Comparison of ENCODE assay signal across 8 mouse cellular contexts in the genomic region with DNA sequence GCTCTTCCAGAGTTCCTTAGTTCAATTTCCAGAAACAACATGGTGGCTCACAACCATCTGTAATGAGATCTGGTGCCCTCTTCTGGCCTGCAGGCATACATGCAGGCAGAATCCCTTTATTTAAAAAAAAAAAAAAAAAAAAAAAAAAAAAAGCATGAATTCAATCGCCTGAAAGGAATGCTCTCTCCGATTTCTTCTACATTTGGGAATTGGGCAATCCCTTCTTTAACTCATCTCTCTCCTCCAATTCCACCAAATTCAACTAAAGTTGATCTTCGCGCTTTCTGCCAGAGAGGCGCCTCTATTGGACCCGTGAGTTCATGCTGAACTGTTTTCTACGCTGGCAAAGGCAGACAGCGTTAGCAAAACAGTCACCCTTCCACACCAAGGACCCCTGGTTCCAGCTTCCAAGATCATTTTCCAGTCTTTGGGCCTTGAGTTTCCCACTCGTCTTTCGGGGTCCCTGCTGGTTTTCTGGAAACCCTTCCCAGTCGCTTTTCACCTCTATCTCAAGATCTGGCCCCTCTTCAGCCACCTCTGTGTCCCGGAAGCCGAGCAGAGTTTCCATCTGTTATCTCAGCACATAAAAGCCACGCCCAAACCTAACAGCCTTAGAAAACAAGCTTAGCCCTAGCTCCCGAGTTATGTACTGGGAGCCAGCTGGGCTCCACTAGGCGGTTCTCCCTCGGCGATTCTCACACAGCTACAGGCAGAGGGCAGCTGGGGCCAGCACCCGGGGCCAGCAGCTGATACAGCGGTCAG. TPM values are rescaled to one million over a fixed set of nuclear protein-coding genes. Genes with fewer than 3 reads are reported as not detected.
A peak's percentile ranks its signal among the peaks of the same experiment; 100 is the strongest.
DNase-seq lines count a peak whose midpoint lies in the region; ATAC-seq and TF ChIP-seq lines count a peak whose summit lies in the region.

No protein-coding gene starts in this region.

- H3K9me3 ChIP-seq in embryonic facial prominence, embryonic 14.5 days (ENCODE audit: control insufficient read depth, low read length) = no peaks in the 10 kb centered on the region
- no peaks in the 10 kb centered on the region for H3K9me3 ChIP-seq in heart, embryonic 14.5 days (ENCODE audit: control insufficient read depth, low read length)
- H3K9me3 ChIP-seq in kidney, postnatal 0 days (replicated peaks; ENCODE audit: low read length) = no peaks in the 10 kb centered on the region

- peak; percentile 71 for TF ChIP-seq CTCF in kidney, postnatal 0 days (IDR thresholded peaks at IDR 0.05; ENCODE audit: low read depth)

- H3K4me1 ChIP-seq in embryonic facial prominence, embryonic 14.5 days (ENCODE audit: control insufficient read depth, insufficient read depth, low read length) = no peaks in the 10 kb centered on the region
- H3K4me1 ChIP-seq in heart, embryonic 14.5 days (ENCODE audit: control insufficient read depth in 2 of 2, insufficient read depth in 2 of 2, low read length in 2 of 2) = peaks cover 7 to 9% of the 10 kb centered on the region in 2 experiments; a peak in 3 of 4 replicates
- H3K4me1 ChIP-seq in kidney, postnatal 0 days (replicated peaks; ENCODE audit: insufficient read depth, low read length) = peaks cover 10% of the 10 kb centered on the region; the same call in 1 of the 2 replicates

- H3K4me3 ChIP-seq in embryonic facial prominence, embryonic 14.5 days (ENCODE audit: low read depth, low read length) = peak overlapping the region; percentile 30
- peak overlapping the region; percentile 44 to 47 for H3K4me3 ChIP-seq in heart, embryonic 14.5 days (ENCODE audit: control insufficient read depth in 1 of 2, insufficient read depth in 1 of 2, low read depth in 1 of 2, low read length in 2 of 2)
- peak overlapping the region; percentile 32 for H3K4me3 ChIP-seq in kidney, postnatal 0 days (replicated peaks; ENCODE audit: low read depth, low read length)
- H3K4me3 ChIP-seq in macrophage (ENCODE audit: inconsistent target) = peak overlapping the region; percentile 28

- no peaks in the 10 kb centered on the region for H3K27me3 ChIP-seq in embryonic facial prominence, embryonic 14.5 days (replicated peaks; ENCODE audit: control insufficient read depth, insufficient read depth, low read length)
- no peaks in the 10 kb centered on the region for H3K27me3 ChIP-seq in heart, embryonic 14.5 days (ENCODE audit: control insufficient read depth, insufficient read depth, low read length)
- H3K27me3 ChIP-seq in kidney, postnatal 0 days (ENCODE audit: insufficient read depth, low read length) = no peaks in the 10 kb centered on the region

- peaks cover 16% of the 10 kb centered on the region for H3K36me3 ChIP-seq in embryonic facial prominence, embryonic 14.5 days (ENCODE audit: control insufficient read depth, insufficient read depth, low read length)
- peaks cover 16% of the 10 kb centered on the region for H3K36me3 ChIP-seq in heart, embryonic 14.5 days (ENCODE audit: control insufficient read depth, insufficient read depth, low read length)
- peaks cover 4% of the 10 kb centered on the region; the same call in 1 of the 2 replicates for H3K36me3 ChIP-seq in kidney, postnatal 0 days (ENCODE audit: insufficient read depth, low read length)
- peaks cover 8% of the 10 kb centered on the region; the same call in 1 of the 2 replicates for H3K36me3 ChIP-seq in macrophage (ENCODE audit: inconsistent target)

- peak overlapping the region; percentile 62 for H3K4me2 ChIP-seq in embryonic facial prominence, embryonic 14.5 days (ENCODE audit: low read depth, low read length)
- peak overlapping the region; percentile 94 for H3K4me2 ChIP-seq in heart, embryonic 14.5 days (ENCODE audit: low read length)
- peak overlapping the region; percentile 69 for H3K4me2 ChIP-seq in kidney, postnatal 0 days (ENCODE audit: low read length)

- no peaks in the 10 kb centered on the region for H3K79me2 ChIP-seq in macrophage (ENCODE audit: inconsistent target)

- H3K9ac ChIP-seq in embryonic facial prominence, embryonic 14.5 days (ENCODE audit: low read depth, low read length) = peak overlapping the region; percentile 35
- H3K9ac ChIP-seq in heart, embryonic 14.5 days (ENCODE audit: low read length) = peak overlapping the region; percentile 71
- peak overlapping the region; percentile 32; the same call in 1 of the 2 replicates for H3K9ac ChIP-seq in kidney, postnatal 0 days (ENCODE audit: low read depth, low read length)

- ATAC-seq in embryonic facial prominence, embryonic 14.5 days (ENCODE audit: low read depth) = peak; percentile 81
- ATAC-seq in heart, embryonic 14.5 days (ENCODE audit: insufficient number of reproducible peaks, insufficient read depth, low FRiP score, low read depth) = peak; percentile 67
- ATAC-seq in kidney, postnatal 0 days (replicated peaks; ENCODE audit: low FRiP score, low read depth) = peak; percentile 58; the same call in 1 of the 2 replicates

- WGBS in embryonic facial prominence, embryonic 14.5 days = 14% methylated on average over 20 of the region's 20 CpGs
- 3% methylated on average over 20 of the region's 20 CpGs for WGBS in heart, embryonic 14.5 days
- 7% methylated on average over 20 of the region's 20 CpGs for WGBS in kidney, postnatal 0 days
- 13% methylated on average over 20 of the region's 20 CpGs for WGBS in macrophage (ENCODE audit: missing documents)

- peak; percentile 10 for DNase-seq in ovary, adult 18-20 months (ENCODE audit: low spot score)
- DNase-seq in ovary, postnatal 14 days (ENCODE audit: low spot score) = no peak
- DNase-seq in embryonic facial prominence, embryonic 14.5 days (ENCODE audit: low spot score) = peak; percentile 83
- DNase-seq in kidney, postnatal 0 days (ENCODE audit: low spot score) = peak; percentile 75
- peak; percentile 37 to 41 for DNase-seq in spleen, postnatal 10 days (ENCODE audit: low spot score in 2 of 2)
- DNase-seq in urinary bladder, postnatal 10 days (ENCODE audit: low spot score) = no peak

- H3K27ac ChIP-seq in embryonic facial prominence, embryonic 14.5 days (replicated peaks; ENCODE audit: low read depth, low read length) = peak overlapping the region; percentile 53; the same call in 1 of the 2 replicates
- peak overlapping the region; percentile 77 to 86 for H3K27ac ChIP-seq in heart, embryonic 14.5 days (replicated peaks in 1 of 2; ENCODE audit: control insufficient read depth in 1 of 2, insufficient read depth in 1 of 2, low read depth in 2 of 2, low read length in 2 of 2)
- peak overlapping the region; percentile 77 for H3K27ac ChIP-seq in kidney, postnatal 0 days
- H3K27ac ChIP-seq in macrophage = no peak overlapping the region

RNA-seq across cellular contexts. Expression of a gene that starts 18.2 kb away (rescaled TPM):
- polyA plus RNA-seq in embryonic facial prominence, embryonic 14.5 days (2014; fragmentation: Nextera tagmentation; extraction: Ambion mirVana) = 454 and 459 TPM in 2 replicates
- 240 and 244 TPM in 2 replicates for polyA plus RNA-seq in heart, embryonic 14.5 days (2014; fragmentation: Nextera tagmentation; extraction: Ambion mirVana)
- 359 and 361 TPM in 2 replicates for polyA plus RNA-seq in kidney, postnatal 0 days (2015; fragmentation: Nextera tagmentation; extraction: Ambion mirVana)
- 10 to 100 TPM in 20 of 26 experiments, 1 to 10 TPM in 6; 4.5 to 35.4 (median 13.8) TPM for total RNA-seq in macrophage (2018; cell fraction: chromatin; rRNA removed)
- total RNA-seq in macrophage (2018; cell fraction: cytosol; rRNA removed) = 100 to 1,000 TPM in 3 of 26 experiments, 10 to 100 TPM in 23; 66.4 to 113 (median 85.9) TPM
- 10 to 100 TPM; 19.1 to 71.1 (median 39.8) TPM for total RNA-seq in macrophage (2018; cell fraction: nucleus; rRNA removed)
- 76.7 to 145 TPM (median 93.1 TPM) in 3 replicates for polyA plus RNA-seq in macrophage (2018)

RNA-seq across cellular contexts. Expression of a gene that starts 39.2 kb away (rescaled TPM):
- polyA plus RNA-seq in embryonic facial prominence, embryonic 14.5 days (2014; fragmentation: Nextera tagmentation; extraction: Ambion mirVana) = 1,104 and 1,207 TPM in 2 replicates
- 621 and 704 TPM in 2 replicates for polyA plus RNA-seq in heart, embryonic 14.5 days (2014; fragmentation: Nextera tagmentation; extraction: Ambion mirVana)
- 914 and 1,078 TPM in 2 replicates for polyA plus RNA-seq in kidney, postnatal 0 days (2015; fragmentation: Nextera tagmentation; extraction: Ambion mirVana)
- 100 to 1,000 TPM in 24 of 26 experiments, 10 to 100 TPM in 2; 86.8 to 298 (median 143) TPM for total RNA-seq in macrophage (2018; cell fraction: chromatin; rRNA removed)
- total RNA-seq in macrophage (2018; cell fraction: cytosol; rRNA removed) = 1,000 to 10,000 TPM in 13 of 26 experiments, 100 to 1,000 TPM in 13; 602 to 1,549 (median 953) TPM
- 100 to 1,000 TPM; 132 to 296 (median 189) TPM for total RNA-seq in macrophage (2018; cell fraction: nucleus; rRNA removed)
- polyA plus RNA-seq in macrophage (2018) = 491 to 1,262 TPM (median 1,185 TPM) in 3 replicates

Comparison
In these comparisons a context has a peak if more than half of its experiments do, and no peak if none do; other contexts are left out.
1. DNase-seq: peak in ovary, adult 18-20 months (single experiment), embryonic facial prominence, embryonic 14.5 days (single experiment), kidney, postnatal 0 days (single experiment) and spleen, postnatal 10 days (2 of 2); none in ovary, postnatal 14 days (single experiment) and urinary bladder, postnatal 10 days (single experiment).
2. Peak in every context shown above with its lines, with median percentiles within 50 percentile points of each other: ATAC-seq, H3K4me2 ChIP-seq, H3K4me3 ChIP-seq and H3K9ac ChIP-seq.